Mouse (Mus musculus): ENCODE results near the gene Atg10. TPM values are rescaled to one million over a fixed set of nuclear protein-coding genes. Genes with fewer than 3 reads are reported as not detected.

Atg10 gene
- total RNA-seq, 1 experiment: 2.6 TPM

GRCm38 (mm10) chr13:91038636-91039035 is 185.1 kb downstream of the Atg10 start:
- H3K9ac ChIP-seq (ENCODE audit: insufficient read depth, low read depth, low read length, poor library complexity, severe bottlenecking): no peak overlapping the region
- H3K4me3 ChIP-seq (ENCODE audit: insufficient read depth in 1 of 2, low read depth in 1 of 2, low read length in 2 of 2, poor library complexity in 1 of 2, severe bottlenecking in 1 of 2): no peak overlapping the region
- no peaks in the 10 kb centered on the region for H3K9me3 ChIP-seq (ENCODE audit: control insufficient read depth, insufficient read depth, low read depth, low read length)
- H3K4me1 ChIP-seq (ENCODE audit: control insufficient read depth in 2 of 2, insufficient read depth in 2 of 2, low read length in 2 of 2, poor library complexity in 1 of 2): no peaks in the 10 kb centered on the region
- in situ Hi-C loops (cut with MboI; ENCODE audit: low sequenced_read_pairs in 2 of 2, unreplicated experiment in 2 of 2): no loop called here
- no peaks in the 10 kb centered on the region for H3K36me3 ChIP-seq (ENCODE audit: control insufficient read depth, insufficient read depth, low read length, poor library complexity, severe bottlenecking)
- H3K27ac ChIP-seq (ENCODE audit: insufficient read depth, low read depth, low read length, poor library complexity, severe bottlenecking): no peak overlapping the region
- TF ChIP-seq MAFK (IDR thresholded peaks at IDR 0.05; ENCODE audit: insufficient read depth, low read depth, low read length) (no peak), HCFC1 (IDR thresholded peaks at IDR 0.05; ENCODE audit: borderline replicate concordance, insufficient read depth, low read length) (no peak), ZC3H11A (IDR thresholded peaks at IDR 0.05; ENCODE audit: borderline replicate concordance, low read depth, low read length) (no peak), CHD2 (IDR thresholded peaks at IDR 0.05; ENCODE audit: low read depth, low read length) (no peak), ZNF384 (IDR thresholded peaks at IDR 0.05; ENCODE audit: low read depth, low read length) (no peak)
- no peak for DNase-seq (ENCODE audit: low read depth, low spot score)

GRCm38 (mm10) chr13:91038034-91038433 is 185.7 kb downstream of the Atg10 start:
- no peak overlapping the region for H3K9ac ChIP-seq (ENCODE audit: insufficient read depth, low read depth, low read length, poor library complexity, severe bottlenecking)
- in situ Hi-C loops (cut with MboI; ENCODE audit: low sequenced_read_pairs in 2 of 2, unreplicated experiment in 2 of 2): no loop called here
- no peak for DNase-seq (ENCODE audit: low read depth, low spot score)
- H3K9me3 ChIP-seq (ENCODE audit: control insufficient read depth, insufficient read depth, low read depth, low read length): no peaks in the 10 kb centered on the region
- no peak overlapping the region for H3K27ac ChIP-seq (ENCODE audit: insufficient read depth, low read depth, low read length, poor library complexity, severe bottlenecking)
- no peaks in the 10 kb centered on the region for H3K4me1 ChIP-seq (ENCODE audit: control insufficient read depth in 2 of 2, insufficient read depth in 2 of 2, low read length in 2 of 2, poor library complexity in 1 of 2)
- no peak overlapping the region for H3K4me3 ChIP-seq (ENCODE audit: insufficient read depth in 1 of 2, low read depth in 1 of 2, low read length in 2 of 2, poor library complexity in 1 of 2, severe bottlenecking in 1 of 2)
- TF ChIP-seq CHD2 (IDR thresholded peaks at IDR 0.05; ENCODE audit: low read depth, low read length) (no peak), HCFC1 (IDR thresholded peaks at IDR 0.05; ENCODE audit: borderline replicate concordance, insufficient read depth, low read length) (no peak), MAFK (IDR thresholded peaks at IDR 0.05; ENCODE audit: insufficient read depth, low read depth, low read length) (no peak), ZC3H11A (IDR thresholded peaks at IDR 0.05; ENCODE audit: borderline replicate concordance, low read depth, low read length) (no peak), ZNF384 (IDR thresholded peaks at IDR 0.05; ENCODE audit: low read depth, low read length) (no peak)
- no peaks in the 10 kb centered on the region for H3K36me3 ChIP-seq (ENCODE audit: control insufficient read depth, insufficient read depth, low read length, poor library complexity, severe bottlenecking)

GRCm38 (mm10) chr13:91037405-91037804 is 186.4 kb downstream of the Atg10 start:
- no peaks in the 10 kb centered on the region for H3K4me1 ChIP-seq (ENCODE audit: control insufficient read depth in 2 of 2, insufficient read depth in 2 of 2, low read length in 2 of 2, poor library complexity in 1 of 2)
- no peak overlapping the region for H3K9ac ChIP-seq (ENCODE audit: insufficient read depth, low read depth, low read length, poor library complexity, severe bottlenecking)
- H3K9me3 ChIP-seq (ENCODE audit: control insufficient read depth, insufficient read depth, low read depth, low read length): no peaks in the 10 kb centered on the region
- no peak overlapping the region for H3K27ac ChIP-seq (ENCODE audit: insufficient read depth, low read depth, low read length, poor library complexity, severe bottlenecking)
- H3K36me3 ChIP-seq (ENCODE audit: control insufficient read depth, insufficient read depth, low read length, poor library complexity, severe bottlenecking): no peaks in the 10 kb centered on the region
- in situ Hi-C loops (cut with MboI; ENCODE audit: low sequenced_read_pairs in 2 of 2, unreplicated experiment in 2 of 2): no loop called here
- H3K4me3 ChIP-seq (ENCODE audit: insufficient read depth in 1 of 2, low read depth in 1 of 2, low read length in 2 of 2, poor library complexity in 1 of 2, severe bottlenecking in 1 of 2): no peak overlapping the region
- no peak for DNase-seq (ENCODE audit: low read depth, low spot score)
- TF ChIP-seq ZNF384 (IDR thresholded peaks at IDR 0.05; ENCODE audit: low read depth, low read length) (no peak), ZC3H11A (IDR thresholded peaks at IDR 0.05; ENCODE audit: borderline replicate concordance, low read depth, low read length) (no peak), MAFK (IDR thresholded peaks at IDR 0.05; ENCODE audit: insufficient read depth, low read depth, low read length) (no peak), CHD2 (IDR thresholded peaks at IDR 0.05; ENCODE audit: low read depth, low read length) (no peak), HCFC1 (IDR thresholded peaks at IDR 0.05; ENCODE audit: borderline replicate concordance, insufficient read depth, low read length) (no peak)

- no peaks in the 10 kb centered on the region for H3K36me3 ChIP-seq (ENCODE audit: control insufficient read depth, insufficient read depth, low read length, poor library complexity, severe bottlenecking)
- in situ Hi-C loops (cut with MboI; ENCODE audit: low sequenced_read_pairs in 2 of 2, unreplicated experiment in 2 of 2): no loop called here
- no peak for DNase-seq (ENCODE audit: low read depth, low spot score)
- no peak overlapping the region for H3K4me3 ChIP-seq (ENCODE audit: insufficient read depth in 1 of 2, low read depth in 1 of 2, low read length in 2 of 2, poor library complexity in 1 of 2, severe bottlenecking in 1 of 2)
- no peaks in the 10 kb centered on the region for H3K9me3 ChIP-seq (ENCODE audit: control insufficient read depth, insufficient read depth, low read depth, low read length)
- no peak overlapping the region for H3K9ac ChIP-seq (ENCODE audit: insufficient read depth, low read depth, low read length, poor library complexity, severe bottlenecking)
- H3K27ac ChIP-seq (ENCODE audit: insufficient read depth, low read depth, low read length, poor library complexity, severe bottlenecking): no peak overlapping the region
- TF ChIP-seq ZC3H11A (IDR thresholded peaks at IDR 0.05; ENCODE audit: borderline replicate concordance, low read depth, low read length) (no peak), CHD2 (IDR thresholded peaks at IDR 0.05; ENCODE audit: low read depth, low read length) (no peak), ZNF384 (IDR thresholded peaks at IDR 0.05; ENCODE audit: low read depth, low read length) (no peak), HCFC1 (IDR thresholded peaks at IDR 0.05; ENCODE audit: borderline replicate concordance, insufficient read depth, low read length) (no peak), MAFK (IDR thresholded peaks at IDR 0.05; ENCODE audit: insufficient read depth, low read depth, low read length) (no peak)
- H3K4me1 ChIP-seq (ENCODE audit: control insufficient read depth in 2 of 2, insufficient read depth in 2 of 2, low read length in 2 of 2, poor library complexity in 1 of 2): no peaks in the 10 kb centered on the region
Measured at GRCm38 (mm10) chr13:91031836-91032235, 191.9 kb downstream of the Atg10 start.

GRCm38 (mm10) chr13:91023447-91023846 is 200.3 kb downstream of the Atg10 start:
- Histone ChIP-seq H3K4me3 (ENCODE audit: insufficient read depth in 1 of 2, low read depth in 1 of 2, low read length in 2 of 2, poor library complexity in 1 of 2, severe bottlenecking in 1 of 2) (no peak overlapping the region), H3K4me1 (ENCODE audit: control insufficient read depth in 2 of 2, insufficient read depth in 2 of 2, low read length in 2 of 2, poor library complexity in 1 of 2) (no peaks in the 10 kb centered on the region), H3K27ac (ENCODE audit: insufficient read depth, low read depth, low read length, poor library complexity, severe bottlenecking) (no peak overlapping the region), H3K9ac (ENCODE audit: insufficient read depth, low read depth, low read length, poor library complexity, severe bottlenecking) (no peak overlapping the region), H3K9me3 (ENCODE audit: control insufficient read depth, insufficient read depth, low read depth, low read length) (no peaks in the 10 kb centered on the region), H3K36me3 (ENCODE audit: control insufficient read depth, insufficient read depth, low read length, poor library complexity, severe bottlenecking) (no peaks in the 10 kb centered on the region)
- DNase-seq (ENCODE audit: low read depth, low spot score): no peak
- TF ChIP-seq HCFC1 (IDR thresholded peaks at IDR 0.05; ENCODE audit: borderline replicate concordance, insufficient read depth, low read length) (no peak), ZC3H11A (IDR thresholded peaks at IDR 0.05; ENCODE audit: borderline replicate concordance, low read depth, low read length) (no peak), ZNF384 (IDR thresholded peaks at IDR 0.05; ENCODE audit: low read depth, low read length) (no peak), MAFK (IDR thresholded peaks at IDR 0.05; ENCODE audit: insufficient read depth, low read depth, low read length) (no peak), CHD2 (IDR thresholded peaks at IDR 0.05; ENCODE audit: low read depth, low read length) (no peak)
- in situ Hi-C loops (cut with MboI; ENCODE audit: low sequenced_read_pairs in 2 of 2, unreplicated experiment in 2 of 2): no loop called here

Data from ES-E14 (cell line).